Mouse (Mus musculus) limb, embryonic 10.5 days (tissue): Measurements from ENCODE around the gene Cul4a. TPM values are rescaled to one million over a fixed set of nuclear protein-coding genes. Genes with fewer than 3 reads are reported as not detected.

Experiments
- DNase-seq: peaks from one replicate; pipeline ENCODE4 v3.0.0-alpha.2; 2017; ENCODE audit warnings: low spot score
- H3K27ac ChIP-seq: fragments of 300-500 bp; sonication (generic); 2 replicates; pipeline ENCODE4 v1.5.1; 2016; ENCODE audit warnings: mild to moderate bottlenecking
- H3K27me3 ChIP-seq: fragments of 300-500 bp; sonication (generic); 2 replicates; pipeline ENCODE4 v1.6.1; 2016; ENCODE audit warnings: low read depth, mild to moderate bottlenecking; ENCODE audit not compliant: poor library complexity, severe bottlenecking
- H3K36me3 ChIP-seq: fragments of 300-500 bp; sonication (generic); 2 replicates; pipeline ENCODE4 v1.6.1; 2016; ENCODE audit warnings: mild to moderate bottlenecking, moderate library complexity
- H3K4me1 ChIP-seq: fragments of 300-500 bp; sonication (generic); 2 replicates; pipeline ENCODE4 v1.6.1; 2016
- H3K4me3 ChIP-seq: fragments of 300-500 bp; sonication (generic); 2 replicates; pipeline ENCODE4 v1.5.1; 2016; ENCODE audit warnings: mild to moderate bottlenecking, moderate library complexity
- H3K9me3 ChIP-seq: fragments of 300-500 bp; sonication (generic); replicated peaks from 2 replicates; pipeline ENCODE4 v1.6.1; 2016; ENCODE audit warnings: mild to moderate bottlenecking
- WGBS: fragments of 180-500 bp; shearing (Covaris S2); methylation state at CpG from one replicate; pipeline ENCODE4 v1.1.7; 2016; 5-methylcytosine and 5-hydroxymethylcytosine counted together
- polyA plus RNA-seq: library from polyadenylated mRNA; unstranded; fragments of >200 nt; fragmentation: Nextera tagmentation; extraction: Ambion mirVana; gene quantifications from 2 replicates; pipeline ENCODE4 v1.2.1, GENCODE M21; 2016

The Cul4a gene
- polyA plus RNA-seq, 1 experiment from 2014 or later, result 104 TPM

DNA sequence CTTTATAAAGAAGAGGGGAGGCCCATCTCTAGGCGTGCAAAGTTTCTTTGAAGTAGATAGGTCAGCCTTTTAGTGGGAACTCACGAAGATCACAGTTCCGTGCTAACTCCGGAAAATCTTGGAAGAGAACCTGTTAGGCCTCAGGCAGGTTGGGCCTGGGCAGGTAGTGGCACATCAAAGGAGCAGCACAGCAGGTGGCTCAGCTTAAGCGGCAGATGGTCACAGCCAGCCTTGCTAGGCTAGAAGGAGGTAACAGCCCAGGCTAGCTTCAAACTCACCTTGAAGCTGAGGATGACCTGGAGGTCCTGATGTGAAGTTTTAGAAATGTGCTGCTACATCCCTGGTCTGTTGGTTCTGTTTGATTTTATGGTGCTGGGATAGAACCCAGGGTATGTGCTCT, 44.4 kb downstream of the Cul4a start:
- H3K9me3 ChIP-seq, result no peaks in the 10 kb centered on the region
- H3K27me3 ChIP-seq, result no peaks in the 10 kb centered on the region
- DNase-seq, result no peak
- H3K27ac ChIP-seq, result no peak overlapping the region
- peaks cover 52% of the 10 kb centered on the region for H3K36me3 ChIP-seq
- no peaks in the 10 kb centered on the region for H3K4me1 ChIP-seq
- 53% methylated on average over 5 of the region's 5 CpGs for WGBS
- H3K4me3 ChIP-seq, result no peak overlapping the region

- DNase-seq, result no peak
Measured at GRCm38 (mm10) chr8:13150929-13151328, 45.5 kb downstream of the Cul4a start.

DNA sequence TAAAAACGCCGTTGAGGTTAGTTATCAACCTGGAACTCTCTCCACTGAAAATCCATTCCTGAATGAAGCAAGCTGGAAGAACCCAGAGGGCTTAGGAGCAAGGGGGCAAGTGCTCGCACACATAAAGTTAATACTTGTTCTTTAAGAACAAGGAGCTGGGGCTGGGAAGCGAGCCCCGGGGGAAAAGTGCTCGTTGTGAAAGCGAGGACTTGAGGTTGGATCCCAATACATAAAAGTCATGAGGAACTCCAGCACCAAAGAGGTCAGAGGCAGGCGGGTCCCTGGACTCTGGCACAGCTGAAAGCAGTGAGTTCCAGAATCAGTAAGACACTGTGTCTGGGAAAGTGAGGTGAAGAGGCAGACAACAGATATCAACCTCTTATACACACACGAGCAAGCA, 48.7 kb downstream of the Cul4a start:
- H3K4me3 ChIP-seq, result no peak overlapping the region
- no peak for DNase-seq
- H3K4me1 ChIP-seq, result peaks cover 5% of the 10 kb centered on the region; the same call in 1 of the 2 replicates
- WGBS, result 81% methylated on average over 9 of the region's 9 CpGs
- H3K27ac ChIP-seq, result no peak overlapping the region
- H3K36me3 ChIP-seq, result peaks cover 13% of the 10 kb centered on the region
- H3K27me3 ChIP-seq, result no peaks in the 10 kb centered on the region
- no peaks in the 10 kb centered on the region for H3K9me3 ChIP-seq

More at GRCm38 (mm10) chr8:13150929-13151328, 45.5 kb downstream of the Cul4a start:
- H3K36me3 ChIP-seq, result peaks cover 42% of the 10 kb centered on the region
- no peak overlapping the region for H3K4me3 ChIP-seq
- no peaks in the 10 kb centered on the region for H3K27me3 ChIP-seq
- WGBS, result 90% methylated on average over 2 of the region's 2 CpGs
- no peaks in the 10 kb centered on the region for H3K9me3 ChIP-seq
- no peak overlapping the region for H3K27ac ChIP-seq
- H3K4me1 ChIP-seq, result no peaks in the 10 kb centered on the region

DNA sequence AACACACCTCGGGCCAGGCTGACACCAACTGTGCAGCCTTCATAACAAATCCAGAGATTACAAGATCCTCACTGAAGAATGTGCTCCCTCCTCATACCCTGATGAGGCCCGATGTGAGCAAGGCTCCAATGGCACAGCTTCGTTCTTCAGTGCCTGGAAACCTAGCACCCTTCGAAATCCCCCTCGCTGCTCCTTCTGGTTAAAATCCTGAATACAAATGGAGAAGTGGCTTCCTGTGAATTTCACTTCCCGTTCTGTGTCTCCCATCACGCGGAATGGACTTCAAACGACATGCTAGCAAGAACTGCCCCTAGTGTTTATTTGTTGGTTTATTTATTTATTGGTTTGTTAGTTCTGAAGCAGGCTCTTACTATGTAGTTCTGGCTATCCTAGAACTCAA, 49.9 kb downstream of the Cul4a start:
- Histone ChIP-seq H3K9me3 (no peaks in the 10 kb centered on the region), H3K27me3 (no peaks in the 10 kb centered on the region), H3K27ac (no peak overlapping the region), H3K36me3 (0 out of 2 replicates have a peak, but pooled peaks cover 2% of the 10 kb centered on the region), H3K4me3 (no peak overlapping the region), H3K4me1 (peaks cover 15% of the 10 kb centered on the region)
- 77% methylated on average over 9 of the region's 9 CpGs for WGBS
- DNase-seq, result no peak

DNA sequence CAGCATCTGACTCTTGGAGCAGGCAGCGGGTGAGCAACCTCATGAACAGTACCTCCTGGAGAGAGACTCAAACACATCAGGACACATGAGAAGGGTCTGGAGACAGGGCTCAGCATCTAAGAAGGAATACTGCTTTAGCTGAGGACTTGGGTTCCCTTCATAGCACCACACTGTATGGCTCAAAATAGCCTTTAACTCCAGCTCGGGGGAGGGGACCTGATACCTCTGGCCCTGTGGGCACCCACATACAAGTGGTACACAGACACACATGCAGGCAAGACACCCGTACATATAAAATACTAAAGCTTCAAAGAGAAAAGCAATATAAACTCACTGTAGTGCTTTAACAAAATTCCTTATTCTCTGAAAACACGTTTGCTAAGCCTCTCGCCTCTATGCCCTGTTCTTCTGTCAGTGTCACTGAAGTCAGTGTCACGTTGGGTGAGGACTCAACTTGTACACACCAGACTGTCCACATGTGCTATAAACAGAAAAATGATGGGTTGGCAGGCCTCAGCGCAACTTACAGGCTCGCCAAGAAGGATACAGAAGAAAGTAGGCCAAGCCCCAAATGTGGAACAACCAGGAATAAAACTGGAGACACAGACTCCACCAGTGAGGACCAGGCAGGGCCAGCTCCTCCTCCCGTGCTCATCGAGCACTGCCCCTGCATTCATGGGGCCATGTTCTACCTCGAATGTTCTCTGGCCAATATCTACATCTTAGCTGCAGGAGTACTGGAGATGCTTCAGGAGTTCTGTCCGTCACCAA, 51.1 kb downstream of the Cul4a start:
- Histone ChIP-seq H3K4me1 (peaks cover 16% of the 10 kb centered on the region), H3K36me3 (no peaks in the 10 kb centered on the region; the same call in 1 of the 2 replicates), H3K9me3 (no peaks in the 10 kb centered on the region), H3K4me3 (no peak overlapping the region), H3K27me3 (no peaks in the 10 kb centered on the region), H3K27ac (no peak overlapping the region)
- 75% methylated on average over 12 of the region's 12 CpGs for WGBS
- no peak for DNase-seq

DNA sequence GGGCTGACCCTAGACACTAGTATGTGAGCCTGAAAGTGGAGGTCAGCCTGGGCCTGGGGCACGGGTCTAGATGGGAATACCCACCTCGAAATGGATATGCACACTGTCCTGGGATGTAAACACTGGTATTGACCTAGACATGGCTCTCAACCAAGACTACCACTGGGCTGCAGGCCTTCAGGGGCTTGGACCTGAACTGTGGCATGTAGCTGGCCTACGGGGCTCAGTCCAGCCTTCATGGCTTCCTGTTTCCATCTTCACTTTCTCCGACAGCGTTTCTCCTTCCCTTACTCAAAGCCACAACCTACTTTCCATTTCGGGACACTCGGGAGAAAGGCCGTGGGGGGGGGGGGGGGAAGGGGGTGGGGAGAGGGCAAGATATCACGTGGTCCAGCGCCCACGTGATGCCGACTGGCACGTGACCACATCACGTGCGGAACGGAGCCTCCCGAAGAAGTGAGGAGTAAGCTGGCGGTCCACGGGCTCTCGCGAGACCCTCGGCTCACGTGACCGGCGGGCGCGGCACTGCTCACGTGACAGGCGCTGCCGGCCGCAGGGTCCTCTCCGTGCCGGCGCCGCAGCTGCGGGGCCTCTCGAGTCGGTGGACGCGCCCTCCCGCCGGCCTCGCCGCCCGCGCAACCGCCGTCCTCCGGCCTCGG, 53.4 kb downstream of the Cul4a start, which contains the start of gene Lamp1:
Gene Lamp1 (plus strand): TSS at position 444 of the 659 bp plus-strand sequence.
- Histone ChIP-seq H3K36me3 (no peaks in the 10 kb centered on the region; the same call in 1 of the 2 replicates), H3K27me3 (no peaks in the 10 kb centered on the region), H3K4me3 (peak within 1 kb of the TSS; percentile 99), H3K27ac (peak within 1 kb of the TSS; percentile 89), H3K4me1 (peaks cover 16% of the 10 kb centered on the region), H3K9me3 (no peaks in the 10 kb centered on the region)
- peak; percentile 100 for DNase-seq
- 1% methylated on average over 50 of the region's 50 CpGs for WGBS

DNA sequence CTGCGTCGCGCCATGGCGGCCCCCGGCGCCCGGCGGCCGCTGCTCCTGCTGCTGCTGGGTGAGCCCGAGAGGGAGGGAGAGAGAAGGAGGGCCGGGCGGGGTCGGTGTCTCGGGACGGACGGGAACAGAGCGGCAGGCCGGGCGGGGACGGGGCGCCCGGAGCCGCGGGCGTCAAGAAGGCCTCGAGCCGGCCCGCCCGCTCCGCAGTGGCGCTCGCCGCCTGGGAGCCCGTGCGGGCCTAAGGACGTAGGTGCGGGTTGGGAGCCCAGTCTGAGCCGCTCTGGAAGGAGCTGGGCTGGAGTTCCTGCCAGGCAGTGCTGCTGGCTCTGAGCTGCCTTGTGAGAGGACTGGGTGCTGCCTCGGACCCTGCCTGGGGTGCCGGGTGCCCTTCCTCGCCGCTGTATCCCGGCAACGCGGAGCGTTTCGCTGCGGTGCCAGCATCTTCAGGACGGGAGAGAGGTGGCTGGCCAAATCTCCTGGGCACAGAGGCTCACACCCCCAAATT, 54.0 kb downstream of the Cul4a start:
- H3K4me1 ChIP-seq, result peaks cover 16% of the 10 kb centered on the region
- H3K4me3 ChIP-seq, result peak overlapping the region; percentile 99
- no peak for DNase-seq
- peak overlapping the region; percentile 89 for H3K27ac ChIP-seq
- H3K27me3 ChIP-seq, result no peaks in the 10 kb centered on the region
- 1% methylated on average over 49 of the region's 49 CpGs for WGBS
- no peaks in the 10 kb centered on the region; the same call in 1 of the 2 replicates for H3K36me3 ChIP-seq
- H3K9me3 ChIP-seq, result no peaks in the 10 kb centered on the region

- Histone ChIP-seq H3K4me3 (no peak overlapping the region; the same call in 1 of the 2 replicates), H3K4me1 (peaks cover 16% of the 10 kb centered on the region), H3K9me3 (no peaks in the 10 kb centered on the region), H3K36me3 (peaks cover 4% of the 10 kb centered on the region), H3K27ac (no peak overlapping the region), H3K27me3 (no peaks in the 10 kb centered on the region)
- no peak for DNase-seq
- WGBS, result 81% methylated on average over 3 of the region's 3 CpGs
Measured at GRCm38 (mm10) chr8:13160691-13161090, 55.3 kb downstream of the Cul4a start.

- 91% methylated on average over 6 of the region's 6 CpGs for WGBS
- Histone ChIP-seq H3K27ac (no peak overlapping the region), H3K27me3 (no peaks in the 10 kb centered on the region), H3K4me1 (peaks cover 16% of the 10 kb centered on the region), H3K36me3 (peaks cover 17% of the 10 kb centered on the region), H3K9me3 (no peaks in the 10 kb centered on the region), H3K4me3 (no peak overlapping the region)
- DNase-seq, result no peak
Measured at GRCm38 (mm10) chr8:13162098-13162497, 56.7 kb downstream of the Cul4a start.

DNA sequence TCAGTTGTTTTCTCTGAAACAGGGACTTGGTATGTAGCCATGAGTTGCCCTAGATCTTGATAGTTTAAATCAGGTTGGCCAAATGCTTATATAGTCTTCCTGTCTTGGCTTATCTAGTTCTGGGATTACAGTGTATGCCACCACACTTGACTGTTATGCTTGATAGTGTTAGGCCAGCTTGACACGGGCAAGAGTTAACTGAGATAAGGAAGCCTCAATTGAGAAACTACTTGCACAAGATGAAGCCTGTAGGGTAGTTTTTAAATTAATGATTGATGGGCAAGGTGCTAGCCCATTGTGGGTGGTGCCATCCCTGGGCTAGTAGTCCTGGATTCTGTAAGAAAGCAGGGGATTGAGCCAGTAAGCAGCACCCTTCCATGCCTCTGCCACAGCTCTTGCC, 58.1 kb downstream of the Cul4a start:
- H3K36me3 ChIP-seq, result peaks cover 32% of the 10 kb centered on the region
- no peak overlapping the region for H3K27ac ChIP-seq
- H3K27me3 ChIP-seq, result no peaks in the 10 kb centered on the region
- WGBS, result 92% methylated on average over 1 of the region's 1 CpGs
- H3K4me3 ChIP-seq, result no peak overlapping the region
- DNase-seq, result no peak
- peaks cover 14% of the 10 kb centered on the region for H3K4me1 ChIP-seq
- no peaks in the 10 kb centered on the region for H3K9me3 ChIP-seq

DNA sequence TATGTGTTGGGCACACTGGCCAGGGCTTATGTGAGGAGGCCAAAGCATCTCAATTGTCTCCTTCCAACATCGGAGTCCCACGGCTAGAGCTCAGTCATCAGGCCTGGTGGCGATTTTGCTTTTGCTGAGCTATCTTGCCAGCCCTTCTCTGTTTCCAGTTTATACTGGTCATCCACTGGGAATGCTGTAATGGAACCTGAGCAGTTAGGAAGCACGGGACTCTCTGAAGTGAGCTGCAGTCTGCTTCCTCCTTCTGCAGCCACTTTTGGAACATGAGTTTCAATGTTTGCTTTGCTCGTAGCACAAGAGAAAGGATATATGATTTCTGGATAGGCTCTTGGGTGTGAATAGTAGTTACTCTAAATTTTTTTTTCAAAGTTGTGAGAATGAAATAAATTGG, 58.9 kb downstream of the Cul4a start:
- Histone ChIP-seq H3K4me3 (no peak overlapping the region), H3K9me3 (no peaks in the 10 kb centered on the region), H3K27ac (no peak overlapping the region), H3K36me3 (peaks cover 39% of the 10 kb centered on the region), H3K27me3 (no peaks in the 10 kb centered on the region), H3K4me1 (peaks cover 11% of the 10 kb centered on the region)
- DNase-seq, result no peak
- 91% methylated on average over 5 of the region's 5 CpGs for WGBS

- no peak for DNase-seq
- WGBS, result 79% methylated on average over 1 of the region's 1 CpGs
- H3K27me3 ChIP-seq, result no peaks in the 10 kb centered on the region
- no peaks in the 10 kb centered on the region for H3K4me1 ChIP-seq
- no peak overlapping the region for H3K27ac ChIP-seq
- H3K36me3 ChIP-seq, result peaks cover 99% of the 10 kb centered on the region
- H3K9me3 ChIP-seq, result no peaks in the 10 kb centered on the region
- H3K4me3 ChIP-seq, result no peak overlapping the region
Measured at GRCm38 (mm10) chr8:13170510-13170909, 65.1 kb downstream of the Cul4a start.

DNA sequence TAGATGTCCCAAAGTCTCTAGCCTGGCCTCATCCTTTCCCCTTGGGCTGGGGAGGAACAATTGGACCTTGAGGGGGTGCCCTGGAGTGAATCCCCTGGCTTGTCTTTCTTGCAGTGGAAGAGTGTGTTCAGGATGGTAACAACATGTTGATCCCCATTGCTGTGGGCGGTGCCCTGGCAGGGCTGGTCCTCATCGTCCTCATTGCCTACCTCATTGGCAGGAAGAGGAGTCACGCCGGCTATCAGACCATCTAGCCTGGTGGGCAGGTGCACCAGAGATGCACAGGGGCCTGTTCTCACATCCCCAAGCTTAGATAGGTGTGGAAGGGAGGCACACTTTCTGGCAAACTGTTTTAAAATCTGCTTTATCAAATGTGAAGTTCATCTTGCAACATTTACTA, 68.9 kb downstream of the Cul4a start:
- no peak for DNase-seq
- Histone ChIP-seq H3K4me3 (no peak overlapping the region), H3K36me3 (peaks cover 97% of the 10 kb centered on the region), H3K27ac (no peak overlapping the region), H3K9me3 (no peaks in the 10 kb centered on the region), H3K4me1 (no peaks in the 10 kb centered on the region), H3K27me3 (no peaks in the 10 kb centered on the region)
- WGBS, result 89% methylated on average over 4 of the region's 4 CpGs
